Mouse (Mus musculus): ENCODE results near the gene Rsc1a1. TPM values are rescaled to one million over a fixed set of nuclear protein-coding genes. Genes with fewer than 3 reads are reported as not detected.

Rsc1a1 gene
- total and polyA plus RNA-seq, 3 experiments: 2.4 to 15.0 (median 7.3) TPM

GRCm38 (mm10) chr4:141648262-141648661 is 37.1 kb downstream of the Rsc1a1 start:
- Histone ChIP-seq H3K9me3 (replicated peaks) (no peaks in the 10 kb centered on the region), H3K36me3 (replicated peaks) (peaks cover 79% of the 10 kb centered on the region), H3K4me1 (ENCODE audit: insufficient read depth, low read depth, low read length) (no peaks in the 10 kb centered on the region), H3K27me3 (ENCODE audit: insufficient read depth, low read length) (no peaks in the 10 kb centered on the region), H3K4me3 (ENCODE audit: low read depth, low read length) (no peak overlapping the region)
- no peak for ATAC-seq (ENCODE audit: extremely low read depth, insufficient number of reproducible peaks, low FRiP score, poor library complexity, severe bottlenecking)
- TF ChIP-seq GATA2 (IDR thresholded peaks at IDR 0.05; ENCODE audit: borderline replicate concordance, low read depth, low read length): no peak
- TF ChIP-seq TAL1 (conservative IDR thresholded peaks at IDR 0.05; ENCODE audit: low read depth, low read length): no peak
- TF ChIP-seq POLR2AphosphoS5 (IDR thresholded peaks at IDR 0.05; ENCODE audit: insufficient replicate concordance, low read depth, low read length): no peak
- no peak for TF ChIP-seq CTCF (IDR thresholded peaks at IDR 0.05; ENCODE audit: low read depth, low read length)
- no peak for TF ChIP-seq GATA1 (IDR thresholded peaks at IDR 0.05; ENCODE audit: borderline replicate concordance, low read length)
- no peak for DNase-seq (ENCODE audit: low spot score)

- Histone ChIP-seq H3K36me3 (replicated peaks) (peaks cover 80% of the 10 kb centered on the region), H3K4me1 (ENCODE audit: insufficient read depth, low read depth, low read length) (peaks cover 6% of the 10 kb centered on the region; the same call in 1 of the 2 replicates), H3K4me3 (ENCODE audit: low read depth, low read length) (no peak overlapping the region), H3K9me3 (replicated peaks) (no peaks in the 10 kb centered on the region), H3K27me3 (ENCODE audit: insufficient read depth, low read length) (no peaks in the 10 kb centered on the region)
- no peak for ATAC-seq (ENCODE audit: extremely low read depth, insufficient number of reproducible peaks, low FRiP score, poor library complexity, severe bottlenecking)
- no peak for DNase-seq (ENCODE audit: low spot score)
- TF ChIP-seq GATA1 (IDR thresholded peaks at IDR 0.05; ENCODE audit: borderline replicate concordance, low read length): no peak
- TF ChIP-seq CTCF (IDR thresholded peaks at IDR 0.05; ENCODE audit: low read depth, low read length): no peak
- no peak for TF ChIP-seq POLR2AphosphoS5 (IDR thresholded peaks at IDR 0.05; ENCODE audit: insufficient replicate concordance, low read depth, low read length)
- no peak for TF ChIP-seq TAL1 (conservative IDR thresholded peaks at IDR 0.05; ENCODE audit: low read depth, low read length)
- no peak for TF ChIP-seq GATA2 (IDR thresholded peaks at IDR 0.05; ENCODE audit: borderline replicate concordance, low read depth, low read length)
These were observed 38.2 kb downstream of the Rsc1a1 start for GRCm38 (mm10) chr4:141647187-141647586.

DNA sequence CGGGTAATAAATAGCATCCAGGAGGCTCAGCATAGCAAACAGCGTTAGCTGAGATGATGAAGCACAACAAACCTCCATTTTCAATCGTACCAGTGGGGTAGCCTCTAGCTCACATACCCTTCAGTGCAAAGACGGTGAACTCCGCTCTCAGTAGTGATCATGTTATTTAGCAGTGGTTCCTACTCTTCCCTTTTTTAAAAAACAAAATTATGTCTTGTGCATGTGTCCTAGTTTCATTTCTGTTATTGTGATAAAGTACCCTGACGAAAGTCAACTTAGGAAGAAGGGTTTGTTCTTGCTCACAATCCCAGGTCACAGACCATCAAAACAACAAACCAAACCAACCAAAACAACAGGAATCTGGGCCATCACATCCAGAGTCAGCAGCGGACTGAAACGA is 39.4 kb downstream of the Rsc1a1 start:
- DNase-seq (ENCODE audit: low spot score) (no peak), ATAC-seq (ENCODE audit: extremely low read depth, insufficient number of reproducible peaks, low FRiP score, poor library complexity, severe bottlenecking) (no peak)
- H3K27me3 ChIP-seq (ENCODE audit: insufficient read depth, low read length): no peaks in the 10 kb centered on the region
- H3K36me3 ChIP-seq (replicated peaks): peaks cover 81% of the 10 kb centered on the region
- no peaks in the 10 kb centered on the region for H3K9me3 ChIP-seq (replicated peaks)
- no peak overlapping the region for H3K4me3 ChIP-seq (ENCODE audit: low read depth, low read length)
- TF ChIP-seq POLR2AphosphoS5 (IDR thresholded peaks at IDR 0.05; ENCODE audit: insufficient replicate concordance, low read depth, low read length) (no peak), CTCF (IDR thresholded peaks at IDR 0.05; ENCODE audit: low read depth, low read length) (no peak), TAL1 (conservative IDR thresholded peaks at IDR 0.05; ENCODE audit: low read depth, low read length) (no peak)
- H3K4me1 ChIP-seq (ENCODE audit: insufficient read depth, low read depth, low read length): peaks cover 7% of the 10 kb centered on the region; the same call in 1 of the 2 replicates

DNA sequence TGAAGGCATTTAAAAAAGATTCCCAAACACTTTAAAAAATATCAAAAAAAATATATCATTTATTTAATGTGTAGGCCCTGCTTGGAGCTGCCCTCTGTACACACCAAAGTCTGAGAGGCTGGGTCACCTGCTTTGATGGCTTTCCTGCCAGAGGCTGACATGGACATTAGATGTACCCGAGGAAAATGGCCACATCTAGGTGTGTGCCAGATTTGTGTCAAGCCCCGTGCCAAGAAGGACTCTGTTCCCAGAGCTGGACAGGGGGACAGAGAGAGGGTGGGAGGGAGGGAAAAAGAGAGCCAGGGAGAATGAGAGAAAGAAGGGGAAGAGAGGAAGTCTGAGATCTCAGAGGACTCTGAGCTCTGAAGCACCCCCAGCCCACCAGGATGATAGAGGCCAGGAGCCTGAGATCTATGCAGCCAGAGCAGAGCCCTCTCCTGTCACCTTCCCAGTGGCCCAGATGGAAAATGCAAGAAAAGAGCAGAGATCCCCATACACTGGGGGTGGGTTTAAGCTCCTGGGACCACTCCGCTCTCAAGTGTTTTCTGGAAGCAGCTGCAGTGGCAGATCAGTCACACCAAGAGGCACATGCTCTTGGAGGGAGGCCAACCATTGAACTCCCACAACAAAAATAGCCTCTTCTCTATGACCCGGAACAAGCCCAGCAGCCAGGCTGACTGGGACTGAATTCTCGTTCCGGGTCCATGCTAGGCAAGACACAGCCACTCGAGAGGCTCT is 42.1 kb downstream of the Rsc1a1 start:
- peaks cover 81% of the 10 kb centered on the region for H3K36me3 ChIP-seq (replicated peaks)
- DNase-seq (ENCODE audit: low spot score): no peak
- peaks cover 7% of the 10 kb centered on the region; the same call in 1 of the 2 replicates for H3K4me1 ChIP-seq (ENCODE audit: insufficient read depth, low read depth, low read length)
- H3K27me3 ChIP-seq (ENCODE audit: insufficient read depth, low read length): no peaks in the 10 kb centered on the region
- ATAC-seq (ENCODE audit: extremely low read depth, insufficient number of reproducible peaks, low FRiP score, poor library complexity, severe bottlenecking): no peak
- no peaks in the 10 kb centered on the region for H3K9me3 ChIP-seq (replicated peaks)
- no peak overlapping the region for H3K4me3 ChIP-seq (ENCODE audit: low read depth, low read length)
- TF ChIP-seq GATA2 (IDR thresholded peaks at IDR 0.05; ENCODE audit: borderline replicate concordance, low read depth, low read length) (no peak), TAL1 (conservative IDR thresholded peaks at IDR 0.05; ENCODE audit: low read depth, low read length) (no peak), GATA1 (IDR thresholded peaks at IDR 0.05; ENCODE audit: borderline replicate concordance, low read length) (no peak)

DNA sequence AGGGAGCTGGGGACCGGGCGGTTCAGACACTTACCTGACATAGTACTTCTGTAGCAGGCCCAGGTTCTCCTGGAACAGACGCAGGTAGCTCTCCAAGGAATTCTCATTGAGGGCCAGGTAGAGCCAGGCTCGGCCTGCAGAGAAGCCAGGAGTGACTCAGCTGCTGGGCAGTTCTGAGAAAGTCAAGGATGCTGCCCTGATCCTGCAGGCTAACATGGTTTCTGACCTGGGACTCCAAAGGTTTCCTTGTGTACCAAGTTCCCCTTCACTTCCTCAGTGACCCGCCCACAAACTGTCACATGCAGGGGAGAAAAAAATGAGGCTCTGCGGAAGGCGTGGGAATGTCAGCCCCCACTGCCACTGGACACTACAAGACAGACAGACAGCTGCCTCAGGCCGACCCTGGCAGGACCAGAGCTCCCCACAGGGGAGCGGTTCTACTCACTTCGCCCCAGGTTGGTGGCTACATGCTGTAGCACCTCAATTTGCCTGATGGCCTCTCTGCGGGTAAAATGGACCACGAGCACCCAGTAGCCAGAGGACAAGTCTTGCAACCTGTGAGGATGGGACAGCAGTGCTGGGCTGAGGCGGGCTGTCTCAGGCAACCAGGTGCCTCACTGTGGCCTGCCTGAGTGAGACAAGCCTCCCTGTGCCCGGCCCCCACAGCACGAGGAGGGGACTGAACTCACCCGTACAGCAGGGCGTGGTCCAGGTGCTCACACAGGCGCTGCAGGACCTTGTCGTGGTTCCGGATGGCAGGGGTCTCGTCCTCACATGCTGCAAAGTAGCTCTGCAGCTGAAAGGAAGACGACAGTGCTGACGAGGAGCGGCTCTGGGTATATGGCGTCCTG is 43.2 kb downstream of the Rsc1a1 start:
- ATAC-seq (ENCODE audit: extremely low read depth, insufficient number of reproducible peaks, low FRiP score, poor library complexity, severe bottlenecking): no peak
- Histone ChIP-seq H3K9me3 (replicated peaks) (no peaks in the 10 kb centered on the region), H3K27me3 (ENCODE audit: insufficient read depth, low read length) (no peaks in the 10 kb centered on the region), H3K4me1 (ENCODE audit: insufficient read depth, low read depth, low read length) (peaks cover 7% of the 10 kb centered on the region; the same call in 1 of the 2 replicates), H3K36me3 (replicated peaks) (peaks cover 84% of the 10 kb centered on the region), H3K4me3 (ENCODE audit: low read depth, low read length) (no peak overlapping the region)
- TF ChIP-seq POLR2AphosphoS5 (IDR thresholded peaks at IDR 0.05; ENCODE audit: insufficient replicate concordance, low read depth, low read length): no peak
- no peak for TF ChIP-seq GATA2 (IDR thresholded peaks at IDR 0.05; ENCODE audit: borderline replicate concordance, low read depth, low read length)
- TF ChIP-seq CTCF (IDR thresholded peaks at IDR 0.05; ENCODE audit: low read depth, low read length): no peak
- no peak for TF ChIP-seq TAL1 (conservative IDR thresholded peaks at IDR 0.05; ENCODE audit: low read depth, low read length)
- no peak for TF ChIP-seq GATA1 (IDR thresholded peaks at IDR 0.05; ENCODE audit: borderline replicate concordance, low read length)
- DNase-seq (ENCODE audit: low spot score): no peak

DNA sequence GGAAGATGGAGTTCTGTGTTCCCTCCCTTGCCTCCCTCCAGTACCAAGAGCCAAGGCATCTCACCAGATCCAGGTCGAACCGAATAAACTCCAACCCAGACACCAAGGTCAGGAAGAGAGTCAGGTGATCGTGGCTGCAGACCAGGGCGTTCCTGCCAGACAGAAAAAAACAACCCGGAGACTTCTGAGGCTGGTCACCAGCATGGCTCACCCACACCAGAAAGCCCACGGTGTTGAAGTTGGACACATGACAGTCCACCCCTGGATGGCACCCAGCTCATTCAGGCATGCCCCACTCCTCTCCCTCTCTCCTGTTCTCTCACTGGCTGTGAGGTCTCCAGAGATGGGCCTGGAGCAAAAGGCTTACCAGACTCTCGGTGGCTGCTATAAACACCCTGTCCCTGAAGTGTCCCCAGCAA is 44.0 kb downstream of the Rsc1a1 start:
- Histone ChIP-seq H3K36me3 (replicated peaks) (peaks cover 86% of the 10 kb centered on the region), H3K4me3 (ENCODE audit: low read depth, low read length) (no peak overlapping the region)
- TF ChIP-seq GATA1 (IDR thresholded peaks at IDR 0.05; ENCODE audit: borderline replicate concordance, low read length): no peak
- no peak for TF ChIP-seq TAL1 (conservative IDR thresholded peaks at IDR 0.05; ENCODE audit: low read depth, low read length)
- no peak for TF ChIP-seq CTCF (IDR thresholded peaks at IDR 0.05; ENCODE audit: low read depth, low read length)
- TF ChIP-seq GATA2 (IDR thresholded peaks at IDR 0.05; ENCODE audit: borderline replicate concordance, low read depth, low read length): no peak
- TF ChIP-seq POLR2AphosphoS5 (IDR thresholded peaks at IDR 0.05; ENCODE audit: insufficient replicate concordance, low read depth, low read length): no peak

More for the DNA sequence above, 44.0 kb downstream of the Rsc1a1 start:
- DNase-seq (ENCODE audit: low spot score) (no peak), ATAC-seq (ENCODE audit: extremely low read depth, insufficient number of reproducible peaks, low FRiP score, poor library complexity, severe bottlenecking) (no peak)
- Histone ChIP-seq H3K9me3 (replicated peaks) (no peaks in the 10 kb centered on the region), H3K4me1 (ENCODE audit: insufficient read depth, low read depth, low read length) (peaks cover 7% of the 10 kb centered on the region; the same call in 1 of the 2 replicates), H3K27me3 (ENCODE audit: insufficient read depth, low read length) (no peaks in the 10 kb centered on the region)
